ENCODE assay signal across 8 mouse cellular contexts in genomic region chr10:81069836-81070235, GRCm38 (mm10). TPM values are rescaled to one million over a fixed set of nuclear protein-coding genes. Genes with fewer than 3 reads are reported as not detected.
DNase-seq lines count a peak whose midpoint lies in the region; ATAC-seq and TF ChIP-seq lines count a peak whose summit lies in the region.

Gene Thop1, plus strand, starts transcription at chr10:81070035.

- peak within 1 kb of the TSS; percentile 83 for H3K9ac ChIP-seq in forebrain, embryonic 16.5 days (replicated peaks; ENCODE audit: low read depth, low read length)
- peak within 1 kb of the TSS; percentile 74 for H3K9ac ChIP-seq in lung, embryonic 14.5 days

- H3K27ac ChIP-seq in forebrain, embryonic 16.5 days (ENCODE audit: low read length) = peak within 1 kb of the TSS; percentile 61
- H3K27ac ChIP-seq in layer of hippocampus, adult 2 months = peak within 1 kb of the TSS; percentile 94
- peak within 1 kb of the TSS; percentile 54; the same call in 1 of the 2 replicates for H3K27ac ChIP-seq in lung, embryonic 14.5 days (ENCODE audit: low read depth)
- no peak within 1 kb of the TSS for H3K27ac ChIP-seq in olfactory bulb, adult 2 months (ENCODE audit: insufficient read depth, low read depth, low read length)
- H3K27ac ChIP-seq in thymus, adult 2 months (ENCODE audit: control insufficient read depth, insufficient read depth, low read length) = no peak within 1 kb of the TSS

- under 1% methylated on average over 35 of the region's 35 CpGs for WGBS in forebrain, embryonic 16.5 days
- WGBS in lung, embryonic 14.5 days = under 1% methylated on average over 35 of the region's 35 CpGs
- WGBS in olfactory bulb, adult 2 months = under 1% methylated on average over 35 of the region's 35 CpGs
- under 1% methylated on average over 35 of the region's 35 CpGs for WGBS in thymus, adult 2 months

- TF ChIP-seq CTCF in G1E (IDR thresholded peaks at IDR 0.05; ENCODE audit: low read depth, low read length) = no peak
- no peak for TF ChIP-seq CTCF in layer of hippocampus, adult 2 months (conservative IDR thresholded peaks at IDR 0.05)
- TF ChIP-seq CTCF in lung, embryonic 14.5 days (IDR thresholded peaks at IDR 0.05; ENCODE audit: low read depth) = no peak
- TF ChIP-seq CTCF in olfactory bulb, adult 2 months (IDR thresholded peaks at IDR 0.05; ENCODE audit: insufficient read depth, low read depth, low read length) = no peak
- peak; percentile 34; the same call in 1 of the 2 replicates for TF ChIP-seq CTCF in thymus, adult 2 months (IDR thresholded peaks at IDR 0.05; ENCODE audit: borderline replicate concordance, control insufficient read depth, extremely low read depth, insufficient read depth, low read length, poor library complexity)

- peak within 1 kb of the TSS; percentile 82 for H3K4me2 ChIP-seq in forebrain, embryonic 16.5 days (ENCODE audit: low read length)
- peak within 1 kb of the TSS; percentile 88 for H3K4me2 ChIP-seq in lung, embryonic 14.5 days

- H3K36me3 ChIP-seq in G1E (replicated peaks) = peaks cover 38% of the 10 kb centered on the region
- H3K36me3 ChIP-seq in forebrain, embryonic 16.5 days (ENCODE audit: control insufficient read depth, insufficient read depth) = peaks cover 16% of the 10 kb centered on the region
- H3K36me3 ChIP-seq in lung, embryonic 14.5 days (ENCODE audit: insufficient read depth) = peaks cover 20% of the 10 kb centered on the region
- H3K36me3 ChIP-seq in thymus, adult 2 months (ENCODE audit: control insufficient read depth, insufficient read depth, low read length) = no peaks in the 10 kb centered on the region

- peak; percentile 99 for DNase-seq in G1E (ENCODE audit: low spot score)
- peak; percentile 98 to 99 for DNase-seq in cerebellum, adult 18-20 months
- DNase-seq in heart, postnatal 36 days = peak; percentile 93 to 95
- DNase-seq in layer of hippocampus, adult 2 months (ENCODE audit: low spot score in 2 of 2) = peak; percentile 96 to 98
- peak; percentile 100 for DNase-seq in lung, embryonic 14.5 days
- DNase-seq in thymus, adult 2 months = peak; percentile 97

- peaks cover 34% of the 10 kb centered on the region for H3K4me1 ChIP-seq in G1E (ENCODE audit: insufficient read depth, low read depth, low read length)
- peaks cover 23% of the 10 kb centered on the region for H3K4me1 ChIP-seq in forebrain, embryonic 16.5 days (replicated peaks; ENCODE audit: control insufficient read depth, insufficient read depth, low read length)
- peaks cover 6% of the 10 kb centered on the region; the same call in 1 of the 2 replicates for H3K4me1 ChIP-seq in lung, embryonic 14.5 days (ENCODE audit: insufficient read depth)
- peaks cover 15% of the 10 kb centered on the region for H3K4me1 ChIP-seq in olfactory bulb, adult 2 months (ENCODE audit: control insufficient read depth, insufficient read depth, low read length)
- peaks cover 8% of the 10 kb centered on the region; the same call in 1 of the 2 replicates for H3K4me1 ChIP-seq in thymus, adult 2 months (replicated peaks; ENCODE audit: control insufficient read depth, insufficient read depth, low read length)

- peaks cover 17% of the 10 kb centered on the region for H3K27me3 ChIP-seq in G1E (ENCODE audit: insufficient read depth, low read length)
- no peaks in the 10 kb centered on the region for H3K27me3 ChIP-seq in forebrain, embryonic 16.5 days (replicated peaks; ENCODE audit: control insufficient read depth, insufficient read depth, low read length)
- H3K27me3 ChIP-seq in lung, embryonic 14.5 days (ENCODE audit: insufficient read depth, low read length) = no peaks in the 10 kb centered on the region
- no peaks in the 10 kb centered on the region for H3K27me3 ChIP-seq in thymus, adult 2 months (ENCODE audit: control insufficient read depth, insufficient read depth, low read length)

- intact Hi-C loops in heart, postnatal 36 days (cut with DNase I) = no loop called here

- ATAC-seq in G1E (ENCODE audit: extremely low read depth, insufficient number of reproducible peaks, low FRiP score, poor library complexity, severe bottlenecking) = peak; percentile 98
- ATAC-seq in forebrain, embryonic 16.5 days = peak; percentile 97
- peak; percentile 96 for ATAC-seq in lung, embryonic 14.5 days (ENCODE audit: insufficient read depth)

- H3K9me3 ChIP-seq in G1E (replicated peaks) = no peaks in the 10 kb centered on the region
- no peaks in the 10 kb centered on the region for H3K9me3 ChIP-seq in forebrain, embryonic 16.5 days (ENCODE audit: control insufficient read depth, low read length)
- H3K9me3 ChIP-seq in lung, embryonic 14.5 days (ENCODE audit: low read depth, low read length) = no peaks in the 10 kb centered on the region

- peak within 1 kb of the TSS; percentile 81 for H3K4me3 ChIP-seq in G1E (ENCODE audit: low read depth, low read length)
- peak within 1 kb of the TSS; percentile 80 for H3K4me3 ChIP-seq in forebrain, embryonic 16.5 days (replicated peaks; ENCODE audit: low read length)
- H3K4me3 ChIP-seq in layer of hippocampus, adult 2 months = peak within 1 kb of the TSS; percentile 93
- H3K4me3 ChIP-seq in lung, embryonic 14.5 days (ENCODE audit: low read depth, low read length) = peak within 1 kb of the TSS; percentile 78
- H3K4me3 ChIP-seq in olfactory bulb, adult 2 months (ENCODE audit: insufficient read depth, low read depth, low read length) = peak within 1 kb of the TSS; percentile 76
- H3K4me3 ChIP-seq in thymus, adult 2 months (ENCODE audit: control insufficient read depth, insufficient read depth, low read length) = peak within 1 kb of the TSS; percentile 41

- TF ChIP-seq POLR2A in olfactory bulb, adult 2 months (IDR thresholded peaks at IDR 0.05; ENCODE audit: insufficient read depth, low read depth, low read length) = peak; percentile 93
- TF ChIP-seq POLR2A in thymus, adult 2 months (IDR thresholded peaks at IDR 0.05; ENCODE audit: control insufficient read depth, extremely low read depth, insufficient read depth, low read length, poor library complexity) = peak; percentile 59; the same call in 1 of the 2 replicates

RNA-seq across cellular contexts. Expression of gene Thop1, which starts in this region (rescaled TPM):
- total RNA-seq in G1E (2014; fragmentation: Nextera tagmentation) (13.1 and 15.9 TPM in 2 replicates), G1E (2017) (19.0 and 23.6 TPM in 2 replicates)
- 81.6 and 95.0 TPM in 2 replicates for polyA plus RNA-seq in G1E (2012)
- polyA plus RNA-seq in forebrain, embryonic 16.5 days (2015; fragmentation: Nextera tagmentation; extraction: Ambion mirVana) = 69.4 and 70.4 TPM in 2 replicates
- 10 to 100 TPM; 11.9 to 13.1 TPM for total RNA-seq in heart, postnatal 36 days (2021)
- total RNA-seq in layer of hippocampus, adult 2 months (2021) = 10 to 100 TPM; 52.0 to 52.6 TPM
- polyA plus RNA-seq in lung, embryonic 14.5 days (2014; fragmentation: Nextera tagmentation; extraction: Ambion mirVana) = 48.1 and 55.9 TPM in 2 replicates
- polyA plus RNA-seq in olfactory bulb, adult 2 months (2012; ENCODE audit: insufficient read depth, insufficient read length, low replicate concordance, missing spikeins) = not detected in 2 replicates
- 30.7 and 35.7 TPM in 2 replicates for polyA plus RNA-seq in thymus, adult 2 months (2012; rRNA removed)

Comparison
In these comparisons a context has a peak if more than half of its experiments do, and no peak if none do; other contexts are left out.
1. H3K4me3 ChIP-seq: peak in every context shown above with its lines; median percentile 93 in layer of hippocampus, adult 2 months; 81 in G1E; 80 in forebrain, embryonic 16.5 days; 78 in lung, embryonic 14.5 days; 76 in olfactory bulb, adult 2 months; 41 in thymus, adult 2 months.
2. H3K27ac ChIP-seq: peak in forebrain, embryonic 16.5 days (single experiment), layer of hippocampus, adult 2 months (single experiment) and lung, embryonic 14.5 days (single experiment); none in olfactory bulb, adult 2 months (single experiment) and thymus, adult 2 months (single experiment).
3. Peak in every context shown above with its lines, with median percentiles within 50 percentile points of each other: ATAC-seq and DNase-seq.